Mouse (Mus musculus) heart, adult 2 months (tissue): ENCODE measurements at regions not wholly inside any gene's neighbourhood (a gene's known extent, or its start where the extent isn't known, plus 50 kb on each side); places are given as distances from the start of the nearest gene placed in this dataset.

Experiments used
- DNase-seq, 2 experiments: peaks; one replicate each; pipeline ENCODE4 v3.0.0; 2021
- H3K27ac ChIP-seq: fragments of 200-600 bp; 2 replicates; pipeline ENCODE4 v1.8.1; 2022
- H3K27me3 ChIP-seq: fragments of 200-500 bp; 2 replicates; pipeline ENCODE4 v1.6.1; 2012; ENCODE audit warnings: mild to moderate bottlenecking, low read length, inconsistent platforms, mixed read lengths; ENCODE audit not compliant: control insufficient read depth, insufficient read depth
- H3K36me3 ChIP-seq: fragments of 200-500 bp; 2 replicates; pipeline ENCODE4 v1.6.1; 2012; ENCODE audit warnings: low read length, inconsistent platforms; ENCODE audit not compliant: control insufficient read depth, insufficient read depth
- H3K4me1 ChIP-seq: fragments of 200-500 bp; 2 replicates; pipeline ENCODE4 v1.6.1; 2011; ENCODE audit warnings: low read length; ENCODE audit not compliant: control insufficient read depth, insufficient read depth
- H3K4me3 ChIP-seq: fragments of 200-600 bp; 2 replicates; pipeline ENCODE4 v1.8.1; 2022
- H3K79me2 ChIP-seq: fragments of 200-500 bp; replicated peaks from 2 replicates; pipeline ENCODE4 v1.6.1; 2012; ENCODE audit warnings: mild to moderate bottlenecking, inconsistent platforms, low read length, moderate library complexity, mixed read lengths; ENCODE audit not compliant: control insufficient read depth, insufficient read depth
- H3K9ac ChIP-seq: fragments of 200-500 bp; 2 replicates; pipeline ENCODE4 v1.6.1; 2012; ENCODE audit warnings: low read depth, mild to moderate bottlenecking, control low read depth, inconsistent platforms, low read length, mixed read lengths
- CTCF ChIP-seq: fragments of 200-600 bp; IDR thresholded peaks from 2 replicates; pipeline ENCODE4 v1.8.1; 2022; ENCODE audit warnings: antibody characterized with exemption, mild to moderate bottlenecking, moderate library complexity
- EP300 ChIP-seq: fragments of 200-500 bp; IDR thresholded peaks from 2 replicates; pipeline ENCODE4 v1.6.1; 2011; ENCODE audit warnings: low read depth, low read length, control low read depth; ENCODE audit not compliant: insufficient read depth
- POLR2A ChIP-seq: fragments of 200-500 bp; IDR thresholded peaks from 2 replicates; pipeline ENCODE4 v1.6.1; 2011; ENCODE audit warnings: mild to moderate bottlenecking, low read depth, low read length, control low read depth; ENCODE audit not compliant: insufficient read depth
- WGBS: fragments of 180-500 bp; shearing (Covaris S2); methylation state at CpG from one replicate; pipeline ENCODE4 v1.1.7; 2018; 5-methylcytosine and 5-hydroxymethylcytosine counted together
- intact Hi-C: fragments of 180-260 bp; cut with DNase I; formaldehyde crosslinking; loops from one replicate; pipeline ENCODE4 v1.15.1; 2025

DNA sequence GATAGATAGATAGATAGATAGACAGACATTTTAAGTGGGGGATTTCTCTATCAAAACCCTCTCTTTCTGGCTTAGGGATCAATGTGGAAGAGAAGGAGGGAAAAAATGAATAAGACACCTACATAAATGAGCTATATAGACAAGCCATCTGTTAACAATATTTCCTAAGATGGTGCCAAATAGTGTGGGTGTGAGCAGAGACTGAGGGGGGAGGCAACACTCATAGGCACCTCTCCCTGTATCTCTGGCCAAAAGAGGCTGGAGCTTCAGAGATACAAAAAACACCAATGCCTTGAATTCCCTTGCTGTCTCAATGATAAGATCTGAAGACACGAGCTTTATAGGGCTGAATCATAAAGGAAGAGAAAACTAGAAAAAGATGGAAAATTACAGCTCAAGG lies 864.2 kb upstream of the A1bg start:
- WGBS = 62% methylated on average over 1 of the region's 1 CpGs
- no peak for TF ChIP-seq CTCF
- no peak for TF ChIP-seq EP300
- no peak for TF ChIP-seq POLR2A
- H3K9ac ChIP-seq = no peak overlapping the region
- no peaks in the 10 kb centered on the region; the same call in 1 of the 2 replicates for H3K4me1 ChIP-seq
- H3K36me3 ChIP-seq = no peaks in the 10 kb centered on the region
- H3K27me3 ChIP-seq = no peaks in the 10 kb centered on the region
- DNase-seq = no peak
- intact Hi-C loops = no loop called here
- no peak overlapping the region for H3K27ac ChIP-seq
- no peaks in the 10 kb centered on the region for H3K79me2 ChIP-seq
- H3K4me3 ChIP-seq = no peak overlapping the region

DNA sequence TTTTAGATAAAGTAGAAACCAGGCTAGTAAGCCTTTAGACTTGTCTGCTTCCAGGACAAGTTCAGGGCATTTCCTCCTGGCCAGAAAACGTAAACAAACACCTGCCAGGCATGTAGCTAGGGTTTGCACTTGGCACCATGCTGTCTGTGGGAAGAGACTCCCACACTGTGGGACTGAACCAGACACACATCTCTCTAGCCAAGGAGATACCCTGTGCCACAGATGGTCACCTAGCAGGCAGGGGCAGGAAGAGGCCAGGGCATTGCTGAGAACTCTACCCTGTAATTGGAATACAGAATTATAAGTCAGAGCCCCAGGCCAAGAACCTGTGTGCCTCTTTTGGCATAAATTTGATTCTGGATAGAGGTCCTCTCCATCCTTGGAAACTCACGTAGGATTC lies 858.7 kb upstream of the A1bg start:
- TF ChIP-seq POLR2A (no peak), CTCF (no peak), EP300 (no peak)
- Histone ChIP-seq H3K4me1 (no peaks in the 10 kb centered on the region), H3K79me2 (no peaks in the 10 kb centered on the region), H3K9ac (no peak overlapping the region), H3K27ac (no peak overlapping the region), H3K27me3 (no peaks in the 10 kb centered on the region; the same call in 1 of the 2 replicates), H3K36me3 (no peaks in the 10 kb centered on the region), H3K4me3 (no peak overlapping the region)
- DNase-seq = no peak
- WGBS = 84% methylated on average over 2 of the region's 2 CpGs
- intact Hi-C loops = no loop called here

DNA sequence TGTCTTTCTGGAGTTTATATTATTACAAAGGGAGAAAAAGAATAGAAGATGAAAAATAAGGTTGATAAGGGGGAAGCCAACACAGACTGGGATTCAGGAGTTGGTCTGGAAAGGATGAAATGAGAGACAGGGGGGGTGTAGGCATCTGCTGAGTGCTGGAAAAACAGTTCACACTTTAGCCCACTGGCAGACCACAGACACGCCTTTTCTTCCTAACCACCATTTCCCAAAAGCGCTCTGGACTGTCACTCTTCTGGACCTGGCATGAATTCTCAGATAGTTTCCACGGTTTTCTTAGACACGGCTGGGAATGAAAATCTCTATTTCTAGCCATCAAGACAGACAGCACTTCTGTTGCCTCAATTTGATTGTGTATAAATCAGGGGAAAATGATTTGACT lies 850.2 kb upstream of the A1bg start:
- H3K36me3 ChIP-seq = no peaks in the 10 kb centered on the region
- H3K27ac ChIP-seq = no peak overlapping the region
- TF ChIP-seq CTCF (no peak), EP300 (no peak), POLR2A (no peak)
- H3K4me1 ChIP-seq = peaks cover 2% of the 10 kb centered on the region
- no peak for DNase-seq
- H3K9ac ChIP-seq = no peak overlapping the region
- no peaks in the 10 kb centered on the region; the same call in 1 of the 2 replicates for H3K27me3 ChIP-seq
- no peaks in the 10 kb centered on the region for H3K79me2 ChIP-seq
- H3K4me3 ChIP-seq = no peak overlapping the region
- WGBS = 81% methylated on average over 4 of the region's 4 CpGs
- intact Hi-C loops = no loop called here

DNA sequence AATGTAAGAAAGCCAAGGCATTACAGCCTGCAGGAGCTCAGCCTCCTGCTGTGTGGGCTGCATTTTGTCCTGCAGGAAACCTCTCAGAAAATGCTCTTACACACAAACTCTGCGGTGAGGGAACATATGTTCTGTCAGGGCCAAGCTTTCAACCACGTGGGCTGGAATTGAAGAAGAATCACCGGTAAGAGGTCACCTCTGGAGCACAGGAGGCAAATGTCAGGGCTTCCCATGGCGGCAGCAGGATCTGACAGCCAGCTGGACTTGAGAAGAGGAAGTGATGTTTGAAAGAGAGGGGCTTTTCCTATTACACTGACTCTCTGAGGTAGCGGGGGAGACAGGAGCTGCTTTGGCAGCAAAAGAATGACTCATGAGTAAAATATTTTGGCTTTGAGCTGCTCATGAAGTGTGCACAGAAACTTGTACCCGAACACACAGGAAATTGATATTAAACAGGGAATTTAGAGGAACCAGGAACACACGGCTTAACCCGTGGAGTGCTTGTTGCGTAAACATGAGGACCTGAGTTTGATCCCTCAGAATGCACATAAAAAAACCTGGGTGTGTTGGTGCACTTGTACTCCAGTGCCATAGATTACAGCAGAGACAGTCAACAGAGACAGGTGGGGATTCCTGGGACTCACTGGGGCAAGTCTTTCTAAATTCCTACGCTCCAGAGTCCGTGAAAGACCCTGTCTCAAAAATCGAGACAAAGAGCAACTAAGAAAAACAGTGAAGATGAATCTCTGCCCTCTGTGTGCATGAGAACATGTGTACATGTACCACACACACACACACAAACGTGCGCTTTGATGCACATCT lies 848.1 kb upstream of the A1bg start:
- peak in 1 of 2 experiments; percentile 11 for DNase-seq
- H3K27ac ChIP-seq = no peak overlapping the region
- H3K27me3 ChIP-seq = no peaks in the 10 kb centered on the region
- 41% methylated on average over 14 of the region's 14 CpGs for WGBS
- TF ChIP-seq CTCF = no peak
- no peak for TF ChIP-seq EP300
- TF ChIP-seq POLR2A = no peak
- no peak overlapping the region for H3K9ac ChIP-seq
- H3K4me3 ChIP-seq = no peak overlapping the region
- peaks cover 3% of the 10 kb centered on the region for H3K4me1 ChIP-seq
- H3K36me3 ChIP-seq = no peaks in the 10 kb centered on the region
- intact Hi-C loops = no loop called here
- H3K79me2 ChIP-seq = no peaks in the 10 kb centered on the region

DNA sequence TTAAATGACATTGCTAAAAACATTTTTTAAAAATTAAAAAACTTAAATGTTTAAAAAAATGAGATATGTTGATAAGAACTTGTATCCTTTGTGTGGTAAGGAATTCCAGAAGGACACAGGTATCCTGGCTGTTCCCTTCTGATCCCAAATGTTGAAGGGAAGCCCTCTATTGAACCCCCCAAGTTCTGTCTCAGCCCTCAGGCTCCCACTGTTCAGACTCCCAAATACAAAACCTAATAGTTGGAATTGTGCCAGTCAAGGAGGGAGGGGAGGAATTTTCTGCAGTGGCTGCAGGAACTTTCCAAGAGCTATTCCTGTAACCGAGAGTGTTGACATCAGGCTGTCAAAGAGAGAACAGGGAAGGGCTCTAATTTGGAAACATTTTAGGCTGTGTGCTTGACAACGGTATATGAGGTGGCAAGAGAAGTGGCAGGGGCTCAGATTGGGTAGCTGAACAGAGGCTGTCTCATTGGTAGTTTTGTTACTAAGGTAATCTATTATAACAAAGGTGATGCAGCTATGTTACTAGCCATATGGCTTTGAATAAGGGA lies 843.8 kb upstream of the A1bg start:
- H3K36me3 ChIP-seq = no peaks in the 10 kb centered on the region
- no peaks in the 10 kb centered on the region for H3K27me3 ChIP-seq
- TF ChIP-seq CTCF (no peak), POLR2A (no peak), EP300 (no peak)
- H3K4me3 ChIP-seq = no peak overlapping the region
- peak in 1 of 2 experiments; percentile 26 for DNase-seq
- 12% methylated on average over 2 of the region's 2 CpGs for WGBS
- H3K79me2 ChIP-seq = no peaks in the 10 kb centered on the region
- intact Hi-C loops = no loop called here
- no peak overlapping the region for H3K27ac ChIP-seq
- no peak overlapping the region for H3K9ac ChIP-seq
- H3K4me1 ChIP-seq = peaks cover 3% of the 10 kb centered on the region

DNA sequence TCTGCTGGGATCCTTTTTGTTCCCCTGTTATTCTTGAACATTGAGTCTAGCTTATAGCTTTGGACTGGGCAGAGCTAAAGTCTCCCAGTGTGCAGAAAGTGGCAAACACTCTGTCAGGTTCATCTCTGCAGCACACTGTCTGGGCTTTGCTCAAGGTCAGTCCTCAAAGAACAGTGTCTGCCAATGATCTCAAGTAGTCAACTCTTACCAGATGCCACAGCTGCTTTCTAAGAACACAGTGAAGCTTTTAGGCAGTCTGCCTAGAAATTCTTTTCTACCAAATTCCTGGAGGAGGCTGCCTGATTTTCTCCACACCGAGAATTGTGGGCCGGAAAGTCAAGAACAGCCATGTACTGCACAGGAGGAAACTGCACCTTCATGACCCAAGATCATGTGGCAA lies 831.0 kb upstream of the A1bg start:
- no peaks in the 10 kb centered on the region for H3K79me2 ChIP-seq
- H3K27ac ChIP-seq = no peak overlapping the region
- intact Hi-C loops = no loop called here
- H3K9ac ChIP-seq = no peak overlapping the region
- TF ChIP-seq CTCF = no peak
- 0 out of 2 replicates have a peak, but pooled peaks have one; percentile 11 for TF ChIP-seq EP300
- 55% methylated on average over 2 of the region's 2 CpGs for WGBS
- H3K4me3 ChIP-seq = no peak overlapping the region
- peak in 1 of 2 experiments; percentile 22 for DNase-seq
- no peaks in the 10 kb centered on the region for H3K36me3 ChIP-seq
- no peaks in the 10 kb centered on the region; the same call in 1 of the 2 replicates for H3K4me1 ChIP-seq
- no peaks in the 10 kb centered on the region for H3K27me3 ChIP-seq
